Mouse (Mus musculus) limb, embryonic 12.5 days (tissue): ENCODE results near the gene Lyl1. TPM values are rescaled to one million over a fixed set of nuclear protein-coding genes. Genes with fewer than 3 reads are reported as not detected.

Experiments
- ATAC-seq: fragments of 200-750 bp; cut with Nextera tagmentation; 2 replicates; pipeline ENCODE4 v1.8.0; 2017; ENCODE audit warnings: low read depth, moderate TSS enrichment; ENCODE audit not compliant: insufficient number of reproducible peaks, insufficient read depth, low FRiP score, low TSS enrichment
- H3K27ac ChIP-seq: fragments of 300-500 bp; sonication (generic); 2 replicates; pipeline ENCODE4 v1.5.1; 2016; ENCODE audit warnings: mild to moderate bottlenecking, moderate library complexity
- H3K27me3 ChIP-seq: fragments of 300-500 bp; sonication (generic); 2 replicates; pipeline ENCODE4 v1.6.1; 2016; ENCODE audit warnings: mild to moderate bottlenecking, moderate library complexity
- H3K36me3 ChIP-seq: fragments of 300-500 bp; sonication (generic); 2 replicates; pipeline ENCODE4 v1.6.1; 2016; ENCODE audit warnings: mild to moderate bottlenecking, moderate library complexity
- H3K4me1 ChIP-seq: fragments of 300-500 bp; sonication (generic); replicated peaks from 2 replicates; pipeline ENCODE4 v1.6.1; 2016
- H3K4me2 ChIP-seq: fragments of 300-500 bp; sonication (generic); 2 replicates; pipeline ENCODE4 v1.6.1; 2016; ENCODE audit warnings: mild to moderate bottlenecking, moderate library complexity
- H3K4me3 ChIP-seq: fragments of 300-500 bp; sonication (generic); replicated peaks from 2 replicates; pipeline ENCODE4 v1.5.1; 2016; ENCODE audit warnings: mild to moderate bottlenecking
- H3K9ac ChIP-seq: fragments of 300-500 bp; sonication (generic); replicated peaks from 2 replicates; pipeline ENCODE4 v1.6.1; 2016; ENCODE audit warnings: mild to moderate bottlenecking, moderate library complexity
- H3K9me3 ChIP-seq: fragments of 300-500 bp; sonication (generic); 2 replicates; pipeline ENCODE4 v1.6.1; 2016; ENCODE audit warnings: mild to moderate bottlenecking, moderate library complexity
- WGBS: fragments of 180-500 bp; shearing (Covaris S2); methylation state at CpG from one replicate; pipeline ENCODE4 v1.1.7; 2016; 5-methylcytosine and 5-hydroxymethylcytosine counted together
- polyA plus RNA-seq: library from polyadenylated mRNA; unstranded; fragments of >200 nt; fragmentation: Nextera tagmentation; extraction: Ambion mirVana; gene quantifications from 2 replicates; pipeline ENCODE4 v1.2.1, GENCODE M21; 2016

Gene Lyl1
- polyA plus RNA-seq, 1 experiment from 2014 or later = 3.7 TPM

DNA sequence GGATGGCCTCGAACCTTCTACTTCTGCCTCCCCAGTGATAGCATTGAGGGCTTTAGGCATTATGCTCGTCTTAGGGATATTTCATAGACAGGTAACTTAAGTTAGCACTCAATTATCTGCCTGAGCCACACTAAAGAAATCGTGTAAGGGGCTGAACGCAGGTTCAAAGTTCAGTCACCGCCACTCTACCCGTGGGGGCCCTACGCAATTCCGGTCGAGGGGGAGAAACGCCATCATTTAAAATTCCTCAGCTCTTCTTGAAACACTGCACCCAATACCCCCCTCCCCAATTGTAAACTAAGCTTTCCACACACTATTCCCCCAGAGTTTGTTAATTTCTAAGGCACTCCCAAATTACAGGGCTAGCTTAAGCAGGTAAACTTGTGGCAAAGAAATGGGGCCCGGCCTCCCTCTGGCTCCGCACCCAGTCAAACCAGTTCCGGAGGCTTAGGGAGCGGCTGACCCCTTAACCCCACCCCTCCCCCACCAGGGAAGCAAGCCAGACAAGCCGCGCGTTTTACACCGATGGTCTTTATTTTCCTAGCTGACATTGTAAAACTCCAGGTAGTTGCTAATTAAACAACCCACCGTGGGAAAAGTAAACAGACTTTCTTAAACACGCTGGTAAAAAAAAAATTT lies 40.3 kb upstream of the Lyl1 start:
- H3K9me3 ChIP-seq = no peaks in the 10 kb centered on the region
- H3K27ac ChIP-seq = peak overlapping the region; percentile 97
- peak overlapping the region; percentile 96 for H3K9ac ChIP-seq
- H3K4me3 ChIP-seq = peak overlapping the region; percentile 97
- ATAC-seq = no peak
- no peaks in the 10 kb centered on the region for H3K36me3 ChIP-seq
- peaks cover 59% of the 10 kb centered on the region for H3K4me1 ChIP-seq
- H3K4me2 ChIP-seq = peak overlapping the region; percentile 89
- no peaks in the 10 kb centered on the region for H3K27me3 ChIP-seq
- WGBS = under 1% methylated on average over 20 of the region's 20 CpGs

DNA sequence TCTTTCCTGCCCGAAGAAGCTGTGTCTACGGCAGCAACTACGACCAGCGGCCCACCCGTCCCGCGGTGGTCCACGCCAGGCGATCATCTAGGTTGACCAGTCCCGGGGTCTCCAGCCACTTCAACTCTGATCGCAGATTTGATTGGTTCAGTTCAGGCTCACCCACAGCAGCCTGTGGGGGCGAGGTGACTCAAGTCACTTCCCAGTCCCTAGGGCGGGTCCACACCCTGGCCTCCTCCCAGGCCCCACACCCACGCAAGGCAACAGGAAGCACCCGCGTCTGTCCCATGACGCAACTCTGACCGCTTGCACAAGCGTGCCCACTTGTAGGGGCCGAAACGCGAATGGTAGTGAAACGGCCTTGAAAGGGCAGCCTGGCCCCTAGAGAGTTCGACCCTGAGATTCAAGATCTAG lies 39.8 kb upstream of the Lyl1 start:
- Histone ChIP-seq H3K4me3 (peak overlapping the region; percentile 97), H3K4me1 (peaks cover 59% of the 10 kb centered on the region), H3K9me3 (no peaks in the 10 kb centered on the region), H3K4me2 (peak overlapping the region; percentile 89), H3K36me3 (peaks cover 3% of the 10 kb centered on the region; the same call in 1 of the 2 replicates), H3K27me3 (no peaks in the 10 kb centered on the region), H3K9ac (peak overlapping the region; percentile 96), H3K27ac (peak overlapping the region; percentile 97)
- ATAC-seq = no peak
- WGBS = under 1% methylated on average over 24 of the region's 24 CpGs

DNA sequence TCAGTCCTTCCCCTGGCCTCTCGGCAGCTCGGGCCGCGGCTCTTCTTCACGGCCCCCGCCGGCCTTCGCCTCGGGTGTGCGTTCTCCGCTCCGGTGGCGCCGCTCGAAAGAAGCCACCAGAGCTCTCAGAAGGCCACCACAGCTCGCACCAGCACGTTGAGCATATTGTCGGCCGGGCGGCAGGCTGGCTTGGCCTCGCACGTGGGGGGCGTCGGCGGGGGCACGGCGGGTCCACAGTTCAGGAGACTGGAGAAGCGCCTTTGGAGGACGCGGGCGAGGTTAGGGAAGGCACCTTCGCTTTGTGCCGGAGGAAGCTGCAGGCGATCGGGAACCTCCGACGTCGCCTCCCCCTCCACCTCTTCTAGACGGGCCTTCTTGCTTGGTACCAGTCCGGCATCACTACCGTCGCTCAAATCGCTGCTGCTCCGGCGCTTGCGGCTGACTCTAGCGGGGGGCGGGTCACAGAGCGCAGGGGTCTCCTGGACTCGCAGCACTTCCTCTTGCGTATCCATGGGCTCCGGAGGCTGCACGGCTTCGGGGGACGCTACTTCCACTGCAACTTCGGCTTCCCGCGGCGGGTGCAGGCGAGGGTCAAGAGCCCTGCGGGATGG lies 39.2 kb upstream of the Lyl1 start:
- WGBS = under 1% methylated on average over 61 of the region's 61 CpGs
- no peak for ATAC-seq

DNA sequence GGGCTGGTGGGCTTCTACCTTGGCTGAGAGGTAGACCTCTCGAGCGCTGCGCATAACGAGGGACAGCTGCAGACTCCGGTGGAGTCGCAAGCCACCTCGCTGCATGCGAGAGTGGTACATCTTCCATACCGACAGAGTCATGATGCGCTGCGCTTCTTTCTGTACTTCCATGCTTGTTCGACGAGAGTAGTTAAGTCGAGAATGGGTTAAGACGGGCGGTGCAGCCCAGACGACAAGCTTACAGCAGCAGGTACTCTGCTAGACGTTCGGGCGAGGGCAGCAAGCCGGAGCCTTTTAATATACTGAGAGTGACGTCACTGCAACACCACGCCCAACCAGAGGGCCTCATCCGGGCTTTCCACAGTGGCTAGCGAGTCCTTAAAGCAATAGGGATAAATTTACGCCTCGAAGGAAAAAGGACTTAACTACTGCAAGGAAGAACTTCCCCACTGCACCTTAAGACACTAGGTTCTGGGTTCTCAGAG lies 38.6 kb upstream of the Lyl1 start, which contains the start of gene Ier2:
Gene Ier2 (minus strand): TSS at position 272 of the 485 bp plus-strand sequence.
- WGBS = under 1% methylated on average over 27 of the region's 27 CpGs
- peak within 1 kb of the TSS; percentile 89 for H3K4me2 ChIP-seq
- H3K27me3 ChIP-seq = no peaks in the 10 kb centered on the region
- H3K9me3 ChIP-seq = no peaks in the 10 kb centered on the region
- H3K9ac ChIP-seq = peak within 1 kb of the TSS; percentile 96
- H3K27ac ChIP-seq = peak within 1 kb of the TSS; percentile 97
- H3K4me3 ChIP-seq = peak within 1 kb of the TSS; percentile 97
- peaks cover 11% of the 10 kb centered on the region; the same call in 1 of the 2 replicates for H3K36me3 ChIP-seq
- H3K4me1 ChIP-seq = peaks cover 47% of the 10 kb centered on the region
- peak; percentile 46 for ATAC-seq

More for the DNA sequence above, 39.2 kb upstream of the Lyl1 start:
- peak overlapping the region; percentile 97 for H3K27ac ChIP-seq
- H3K9ac ChIP-seq = peak overlapping the region; percentile 96
- no peaks in the 10 kb centered on the region for H3K9me3 ChIP-seq
- peak overlapping the region; percentile 97 for H3K4me3 ChIP-seq
- H3K27me3 ChIP-seq = no peaks in the 10 kb centered on the region
- H3K36me3 ChIP-seq = peaks cover 9% of the 10 kb centered on the region; the same call in 1 of the 2 replicates
- peak overlapping the region; percentile 89 for H3K4me2 ChIP-seq
- peaks cover 53% of the 10 kb centered on the region for H3K4me1 ChIP-seq

DNA sequence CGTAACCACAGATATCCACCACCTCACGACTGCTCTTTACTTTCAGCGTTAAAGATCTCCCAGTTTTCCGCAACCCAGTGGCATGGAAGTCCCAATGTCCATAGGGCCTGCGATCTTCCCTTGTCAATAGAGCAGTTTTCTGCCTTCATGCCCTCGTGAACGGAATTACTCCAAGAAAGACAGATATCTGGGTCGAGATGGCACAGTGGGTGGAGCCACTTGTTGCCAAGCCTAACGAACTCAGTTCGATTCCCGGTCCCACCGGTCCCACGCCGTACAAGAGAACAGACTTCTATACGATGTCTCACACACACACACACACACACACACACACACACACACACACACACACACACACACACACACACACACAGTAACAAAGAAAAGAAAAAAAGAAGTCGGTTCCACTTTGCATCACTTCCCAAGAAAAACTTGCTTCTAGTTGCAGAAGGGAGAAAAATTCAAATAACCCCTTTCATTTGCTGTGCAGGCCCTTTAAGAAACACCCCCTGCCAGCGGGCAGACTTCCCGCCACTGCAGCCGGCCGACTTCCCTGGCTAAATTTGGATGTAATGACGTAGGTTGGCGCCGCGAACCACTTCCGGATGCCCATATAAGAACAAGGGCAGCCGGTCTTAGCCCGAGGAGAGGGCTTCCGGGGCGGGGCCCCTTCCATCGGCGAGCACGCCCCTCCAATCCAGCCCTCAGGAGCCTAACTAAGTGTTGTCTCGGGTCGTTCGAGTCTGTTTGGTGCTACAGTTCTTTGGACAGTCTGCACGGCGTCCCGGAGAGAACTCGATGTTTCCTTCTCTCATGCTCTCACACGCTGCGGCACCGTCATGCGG lies 37.6 kb upstream of the Lyl1 start:
- Histone ChIP-seq H3K9me3 (no peaks in the 10 kb centered on the region), H3K27ac (peak overlapping the region; percentile 97), H3K9ac (peak overlapping the region; percentile 96), H3K4me1 (peaks cover 42% of the 10 kb centered on the region), H3K27me3 (no peaks in the 10 kb centered on the region), H3K4me2 (peak overlapping the region; percentile 89), H3K4me3 (peak overlapping the region; percentile 97), H3K36me3 (peaks cover 22% of the 10 kb centered on the region)
- ATAC-seq = peak; percentile 80
- 2% methylated on average over 40 of the region's 43 CpGs for WGBS

DNA sequence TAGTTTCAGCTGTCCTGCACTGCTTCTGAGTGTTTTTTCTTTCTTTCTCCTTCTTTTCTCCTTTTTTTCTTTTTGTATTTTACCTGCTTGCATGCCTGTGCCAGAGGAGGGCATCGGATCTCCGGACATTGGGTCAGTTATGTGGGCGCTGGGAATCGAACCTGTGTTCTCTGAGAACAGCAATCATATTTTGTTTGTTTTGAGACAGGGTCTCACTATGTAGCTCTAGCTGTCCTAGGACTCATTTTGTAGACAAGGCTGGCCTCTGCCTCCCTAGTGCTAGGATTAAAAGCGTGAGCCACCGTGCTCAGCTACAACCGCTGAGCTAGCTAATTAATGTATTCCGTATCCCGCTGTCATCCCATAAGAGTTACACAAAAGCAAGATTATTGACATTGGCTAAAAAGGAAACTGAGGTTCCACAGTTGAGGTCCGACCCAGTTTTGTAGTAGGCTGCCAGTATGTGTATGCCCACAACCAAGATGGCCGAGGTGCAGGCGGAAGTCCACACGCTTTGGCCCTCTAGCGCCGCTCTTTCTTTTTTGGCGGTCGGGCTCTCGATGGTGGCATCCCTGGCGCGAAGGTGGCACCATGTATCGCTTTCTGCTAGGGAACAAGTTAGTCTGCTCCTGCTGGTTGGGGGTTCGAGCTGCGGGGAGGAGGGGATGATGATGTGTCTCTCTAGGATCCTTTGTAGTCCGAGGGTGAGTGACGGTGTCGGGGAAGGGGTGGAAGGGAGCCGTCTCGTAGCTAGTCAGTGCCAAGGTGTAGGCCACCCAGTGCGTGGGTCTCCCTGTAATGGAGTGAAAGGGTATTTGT lies 36.5 kb upstream of the Lyl1 start:
- peak; percentile 17; the same call in 1 of the 2 replicates for ATAC-seq
- Histone ChIP-seq H3K4me1 (peaks cover 31% of the 10 kb centered on the region), H3K27me3 (no peaks in the 10 kb centered on the region), H3K27ac (peak overlapping the region; percentile 97), H3K9ac (peak overlapping the region; percentile 71), H3K4me2 (peak overlapping the region; percentile 89), H3K36me3 (peaks cover 30% of the 10 kb centered on the region), H3K9me3 (no peaks in the 10 kb centered on the region), H3K4me3 (peak overlapping the region; percentile 97)
- under 1% methylated on average over 29 of the region's 29 CpGs for WGBS

DNA sequence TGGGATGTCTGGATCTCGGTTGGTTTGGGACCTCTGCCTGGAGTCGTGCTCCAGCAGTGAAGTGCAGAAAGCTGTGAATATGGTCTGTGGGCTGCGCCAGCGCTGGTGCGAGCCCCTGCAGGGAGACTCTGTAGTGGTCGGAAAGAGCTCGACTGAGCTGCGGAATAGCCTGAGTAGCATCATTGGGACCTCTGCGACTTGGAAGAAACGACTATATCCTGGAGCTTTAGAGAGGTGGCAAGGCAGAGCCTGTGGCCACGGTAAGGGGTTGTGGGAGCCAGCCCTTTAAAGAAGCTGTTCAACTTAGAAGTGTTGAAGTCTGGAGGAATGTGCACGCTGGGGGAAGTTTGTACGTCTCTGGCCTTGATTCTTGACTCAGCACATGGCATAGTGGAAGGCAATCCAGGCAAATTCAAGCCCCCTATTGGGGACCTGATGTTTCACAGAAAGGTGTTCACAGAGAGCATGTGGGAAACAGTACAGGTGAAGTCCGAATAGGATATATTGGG lies 35.8 kb upstream of the Lyl1 start:
- 2% methylated on average over 14 of the region's 14 CpGs for WGBS

DNA sequence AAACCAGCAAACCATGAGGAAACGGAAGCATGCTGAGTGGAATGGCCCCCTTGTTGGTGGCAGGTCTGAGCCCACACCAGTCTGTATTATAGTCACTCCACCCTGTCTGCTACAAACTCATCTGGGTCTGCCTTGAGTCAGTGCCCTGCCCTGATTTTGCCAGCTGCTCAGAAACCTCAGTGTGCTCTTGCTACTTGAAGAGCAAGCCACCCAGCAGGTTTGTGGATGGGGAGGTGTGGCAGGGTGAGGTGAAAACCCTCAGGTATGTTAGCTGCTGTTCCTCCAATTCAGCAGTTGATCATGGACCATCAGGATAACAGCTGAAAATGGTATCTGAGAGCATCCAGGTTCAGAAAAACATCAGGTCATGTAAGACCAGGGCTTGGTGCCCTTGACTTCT lies 33.2 kb upstream of the Lyl1 start:
- ATAC-seq = no peak
- 79% methylated on average over 1 of the region's 1 CpGs for WGBS
- Histone ChIP-seq H3K36me3 (peaks cover 63% of the 10 kb centered on the region), H3K27ac (no peak overlapping the region), H3K9me3 (no peaks in the 10 kb centered on the region), H3K4me1 (peaks cover 18% of the 10 kb centered on the region), H3K4me3 (no peak overlapping the region), H3K4me2 (no peak overlapping the region), H3K9ac (no peak overlapping the region), H3K27me3 (no peaks in the 10 kb centered on the region)

More for the DNA sequence above, 35.8 kb upstream of the Lyl1 start:
- H3K9me3 ChIP-seq = no peaks in the 10 kb centered on the region
- peaks cover 25% of the 10 kb centered on the region for H3K4me1 ChIP-seq
- H3K9ac ChIP-seq = peak overlapping the region; percentile 71
- no peaks in the 10 kb centered on the region for H3K27me3 ChIP-seq
- ATAC-seq = 0 out of 2 replicates have a peak, but pooled peaks have one; percentile 4
- peak overlapping the region; percentile 97 for H3K4me3 ChIP-seq
- H3K4me2 ChIP-seq = peak overlapping the region; percentile 89
- peak overlapping the region; percentile 97 for H3K27ac ChIP-seq
- H3K36me3 ChIP-seq = peaks cover 37% of the 10 kb centered on the region

DNA sequence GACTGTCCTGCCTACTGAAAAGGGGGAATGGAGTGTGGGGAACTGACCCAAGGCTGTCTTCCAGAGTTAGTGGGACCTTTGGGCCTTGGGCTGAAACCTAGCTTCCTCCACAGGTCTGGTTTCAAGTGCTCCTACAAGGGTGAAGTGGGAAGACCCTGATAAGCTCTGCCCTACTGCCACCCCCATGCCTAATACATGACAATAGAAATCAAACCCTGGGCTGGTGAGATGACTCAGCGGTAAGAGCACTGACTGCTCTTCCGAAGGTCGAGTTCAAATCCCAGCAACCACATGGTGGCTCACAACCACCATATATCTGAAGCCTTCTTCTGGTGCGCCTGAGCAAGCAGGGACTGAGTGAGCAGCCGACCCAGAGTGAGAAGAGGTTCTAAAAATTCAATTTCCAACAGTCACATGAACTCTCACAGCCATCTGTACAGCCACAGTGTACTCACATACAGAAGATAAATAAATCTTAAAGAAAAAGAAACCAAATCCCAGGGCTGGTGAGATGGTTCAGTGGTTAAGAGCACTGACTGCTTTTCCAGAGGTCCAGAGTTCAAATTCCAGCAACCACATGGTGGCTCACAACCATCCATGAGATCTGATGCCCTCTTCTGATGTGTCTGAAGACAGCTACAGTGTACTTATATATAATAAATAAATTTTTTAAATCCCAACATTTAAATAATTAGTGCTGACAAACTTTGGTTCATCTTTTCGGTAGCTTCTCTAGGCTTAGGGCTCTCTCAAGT lies 32.3 kb upstream of the Lyl1 start:
- H3K9me3 ChIP-seq = no peaks in the 10 kb centered on the region
- 82% methylated on average over 6 of the region's 6 CpGs for WGBS
- ATAC-seq = no peak
- H3K4me2 ChIP-seq = no peak overlapping the region
- H3K27ac ChIP-seq = no peak overlapping the region
- H3K27me3 ChIP-seq = no peaks in the 10 kb centered on the region
- no peak overlapping the region for H3K4me3 ChIP-seq
- peaks cover 12% of the 10 kb centered on the region for H3K4me1 ChIP-seq
- H3K36me3 ChIP-seq = peaks cover 72% of the 10 kb centered on the region
- no peak overlapping the region for H3K9ac ChIP-seq
